Mouse (Mus musculus) kidney, embryonic 14.5 days (tissue): Measurements from ENCODE around the gene Cd38. TPM values are rescaled to one million over a fixed set of nuclear protein-coding genes. Genes with fewer than 3 reads are reported as not detected.

Source experiments
- ATAC-seq: fragments of 200-750 bp; cut with Nextera tagmentation; 2 replicates; pipeline ENCODE4 v1.8.0; 2017; ENCODE audit warnings: moderate number of reproducible peaks, mild to moderate bottlenecking, moderate TSS enrichment, moderate library complexity; ENCODE audit not compliant: low FRiP score, low TSS enrichment
- H3K27ac ChIP-seq: fragments of 300-500 bp; sonication (generic); 2 replicates; pipeline ENCODE4 v1.5.1; 2014; ENCODE audit warnings: low read depth, mild to moderate bottlenecking, low read length, moderate library complexity, mixed read lengths
- H3K27me3 ChIP-seq: fragments of 300-500 bp; sonication (generic); 2 replicates; pipeline ENCODE4 v1.6.1; 2014; ENCODE audit warnings: mild to moderate bottlenecking, low read length; ENCODE audit not compliant: control insufficient read depth, insufficient read depth
- H3K36me3 ChIP-seq: fragments of 300-500 bp; sonication (generic); 2 replicates; pipeline ENCODE4 v1.6.1; 2014; ENCODE audit warnings: low read length, mixed read lengths; ENCODE audit not compliant: control insufficient read depth, insufficient read depth
- H3K4me1 ChIP-seq: fragments of 300-500 bp; sonication (generic); 2 replicates; pipeline ENCODE4 v1.6.1; 2014; ENCODE audit warnings: low read length, mixed read lengths; ENCODE audit not compliant: control insufficient read depth, insufficient read depth
- H3K4me2 ChIP-seq: fragments of 300-500 bp; sonication (generic); replicated peaks from 2 replicates; pipeline ENCODE4 v1.6.1; 2014; ENCODE audit warnings: low read depth, mild to moderate bottlenecking, low read length
- H3K4me3 ChIP-seq: fragments of 300-500 bp; sonication (generic); 2 replicates; pipeline ENCODE4 v1.5.1; 2014; ENCODE audit warnings: mild to moderate bottlenecking, low read length
- H3K9ac ChIP-seq: fragments of 300-500 bp; sonication (generic); 2 replicates; pipeline ENCODE4 v1.6.1; 2014; ENCODE audit warnings: low read depth, mild to moderate bottlenecking, low read length, moderate library complexity
- H3K9me3 ChIP-seq: fragments of 300-500 bp; sonication (generic); 2 replicates; pipeline ENCODE4 v1.6.1; 2016; ENCODE audit warnings: low read length; ENCODE audit not compliant: control insufficient read depth
- WGBS: fragments of 180-500 bp; shearing (Covaris S2); extraction: QIAGEN DNeasy Blood & Tissue Kit; methylation state at CpG from one replicate; pipeline ENCODE4 v1.1.7; 2014; 5-methylcytosine and 5-hydroxymethylcytosine counted together
- polyA plus RNA-seq: library from polyadenylated mRNA; unstranded; fragments of >200 nt; fragmentation: Nextera tagmentation; extraction: Ambion mirVana; gene quantifications from 2 replicates; pipeline ENCODE4 v1.2.1, GENCODE M21; 2014

Gene Cd38
- polyA plus RNA-seq, 1 experiment from 2014 or later = 32.0 TPM

GRCm38 (mm10) chr5:43947330-43947977 lies 79.1 kb downstream of the Cd38 start:
- peak; percentile 40; the same call in 1 of the 2 replicates for ATAC-seq
- H3K27me3 ChIP-seq = no peaks in the 10 kb centered on the region
- H3K4me1 ChIP-seq = 0 out of 2 replicates have a peak, but pooled peaks cover 5% of the 10 kb centered on the region
- peak overlapping the region; percentile 48 for H3K4me2 ChIP-seq
- WGBS = 14% methylated on average over 9 of the region's 9 CpGs
- H3K4me3 ChIP-seq = peak overlapping the region; percentile 30; the same call in 1 of the 2 replicates
- H3K9ac ChIP-seq = no peak overlapping the region
- peak overlapping the region; percentile 67; the same call in 1 of the 2 replicates for H3K27ac ChIP-seq
- no peaks in the 10 kb centered on the region for H3K36me3 ChIP-seq
- no peaks in the 10 kb centered on the region for H3K9me3 ChIP-seq

- 0 out of 2 replicates have a peak overlapping the region, but pooled peaks have one; percentile 5 for H3K9ac ChIP-seq
Observed at GRCm38 (mm10) chr5:43948111-43948743, 79.9 kb downstream of the Cd38 start.

GRCm38 (mm10) chr5:43948748-43949275 lies 80.5 kb downstream of the Cd38 start:
- peak; percentile 40; the same call in 1 of the 2 replicates for ATAC-seq
- no peaks in the 10 kb centered on the region for H3K36me3 ChIP-seq
- 0 out of 2 replicates have a peak, but pooled peaks cover 5% of the 10 kb centered on the region for H3K4me1 ChIP-seq
- 2% methylated on average over 8 of the region's 8 CpGs for WGBS
- peak overlapping the region; percentile 67 for H3K27ac ChIP-seq
- no peaks in the 10 kb centered on the region for H3K9me3 ChIP-seq
- peak overlapping the region; percentile 48 for H3K4me2 ChIP-seq
- peak overlapping the region; percentile 5; the same call in 1 of the 2 replicates for H3K9ac ChIP-seq
- peak overlapping the region; percentile 30; the same call in 1 of the 2 replicates for H3K4me3 ChIP-seq
- no peaks in the 10 kb centered on the region for H3K27me3 ChIP-seq

More at GRCm38 (mm10) chr5:43948111-43948743, 79.9 kb downstream of the Cd38 start:
- Histone ChIP-seq H3K9me3 (no peaks in the 10 kb centered on the region), H3K27me3 (no peaks in the 10 kb centered on the region), H3K4me3 (peak overlapping the region; percentile 30), H3K27ac (peak overlapping the region; percentile 67), H3K4me2 (peak overlapping the region; percentile 48), H3K4me1 (0 out of 2 replicates have a peak, but pooled peaks cover 5% of the 10 kb centered on the region), H3K36me3 (no peaks in the 10 kb centered on the region)
- ATAC-seq = peak; percentile 95
- WGBS = under 1% methylated on average over 27 of the region's 27 CpGs

GRCm38 (mm10) chr5:43953241-43953640 lies 84.9 kb downstream of the Cd38 start:
- WGBS = 65% methylated on average over 1 of the region's 1 CpGs
- Histone ChIP-seq H3K27me3 (no peaks in the 10 kb centered on the region), H3K36me3 (no peaks in the 10 kb centered on the region), H3K9ac (no peak overlapping the region), H3K4me2 (no peak overlapping the region), H3K27ac (no peak overlapping the region), H3K4me3 (no peak overlapping the region), H3K4me1 (no peaks in the 10 kb centered on the region), H3K9me3 (no peaks in the 10 kb centered on the region)
- no peak for ATAC-seq

GRCm38 (mm10) chr5:43959884-43960440 lies 91.6 kb downstream of the Cd38 start:
- no peaks in the 10 kb centered on the region for H3K36me3 ChIP-seq
- H3K9me3 ChIP-seq = no peaks in the 10 kb centered on the region
- no peak overlapping the region for H3K4me2 ChIP-seq
- H3K9ac ChIP-seq = no peak overlapping the region
- WGBS = 74% methylated on average over 3 of the region's 3 CpGs
- no peak overlapping the region for H3K4me3 ChIP-seq
- H3K27me3 ChIP-seq = no peaks in the 10 kb centered on the region
- ATAC-seq = no peak
- H3K4me1 ChIP-seq = no peaks in the 10 kb centered on the region
- no peak overlapping the region for H3K27ac ChIP-seq

- H3K27ac ChIP-seq = no peak overlapping the region
- ATAC-seq = no peak
- no peak overlapping the region for H3K4me2 ChIP-seq
- 93% methylated on average over 3 of the region's 3 CpGs for WGBS
- no peak overlapping the region for H3K9ac ChIP-seq
- H3K36me3 ChIP-seq = no peaks in the 10 kb centered on the region
- H3K4me1 ChIP-seq = no peaks in the 10 kb centered on the region
- no peaks in the 10 kb centered on the region for H3K27me3 ChIP-seq
- H3K9me3 ChIP-seq = no peaks in the 10 kb centered on the region
- H3K4me3 ChIP-seq = no peak overlapping the region
Observed at GRCm38 (mm10) chr5:43961056-43961455, 92.7 kb downstream of the Cd38 start.

Other genes starting within 250 kb of the Cd38 start
- gene Cc2d2a, start 206.2 kb upstream of the Cd38 start, polyA plus RNA-seq = 9.5 and 14.0 TPM in 2 replicates
- gene Bst1, start 49.7 kb upstream of the Cd38 start, polyA plus RNA-seq = 0.38 and 0.53 TPM in 2 replicates
- 44.5 and 71.8 TPM in 2 replicates for gene Fbxl5, start 46.9 kb upstream of the Cd38 start, polyA plus RNA-seq
- not detected in 2 replicates for gene Gm7879, start 44.6 kb downstream of the Cd38 start, polyA plus RNA-seq
- gene Fgfbp1, start 113.2 kb downstream of the Cd38 start, polyA plus RNA-seq = 2.6 and 2.9 TPM in 2 replicates
- 50.9 and 90.6 TPM in 2 replicates for gene Prom1, start 233.5 kb downstream of the Cd38 start, polyA plus RNA-seq